Mouse (Mus musculus) spleen, adult 18-20 months (tissue): Measurements from ENCODE around the gene Anapc16.
A peak's percentile ranks its signal among the peaks of the same experiment; 100 is the strongest.
"Not testable (repeated sequence)": the region's sequence is repeated elsewhere in the genome, so short reads cannot be mapped to it uniquely, and the experiment has no call there.

Experiments used
- DNase-seq, 2 experiments: peaks; one replicate each; pipeline ENCODE4 v3.0.0; 2022; ENCODE audit warnings: mixed read lengths in 2 of 2

Anapc16 gene

DNA sequence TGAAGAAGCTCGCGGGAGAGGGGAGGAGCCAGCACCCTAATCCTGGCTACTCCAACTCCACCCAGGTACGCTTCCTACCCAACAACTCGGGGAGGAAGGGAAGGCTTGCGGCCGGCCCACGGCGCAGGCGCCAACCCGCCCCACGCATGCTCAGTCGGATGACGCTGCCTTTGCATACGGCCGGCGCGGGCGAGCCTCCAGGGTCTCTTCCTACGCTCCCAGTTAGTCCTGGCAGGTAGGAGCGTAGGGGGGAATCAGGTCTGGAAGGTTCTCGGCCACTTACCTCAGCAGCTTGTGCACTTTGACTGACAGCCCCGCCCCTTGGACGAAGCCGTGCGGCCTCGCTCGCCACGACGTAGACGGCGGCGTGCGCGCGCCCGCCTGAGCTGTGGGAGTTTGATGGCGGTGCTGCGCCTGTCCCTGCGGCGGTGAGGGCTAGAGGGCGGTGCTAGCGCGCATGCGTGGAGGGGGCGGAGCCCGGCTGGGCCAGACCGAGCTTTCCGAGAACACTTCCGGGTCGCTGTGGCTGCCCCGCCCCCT is at the start of gene Anapc16, which contains the start of gene Ascc1:
Gene Anapc16, minus strand, starts transcription at position 463 of the 540 bp plus-strand sequence.
Gene Ascc1, plus strand, starts transcription at position 133 of the 540 bp plus-strand sequence.
- peak; percentile 95 to 96 for DNase-seq

DNA sequence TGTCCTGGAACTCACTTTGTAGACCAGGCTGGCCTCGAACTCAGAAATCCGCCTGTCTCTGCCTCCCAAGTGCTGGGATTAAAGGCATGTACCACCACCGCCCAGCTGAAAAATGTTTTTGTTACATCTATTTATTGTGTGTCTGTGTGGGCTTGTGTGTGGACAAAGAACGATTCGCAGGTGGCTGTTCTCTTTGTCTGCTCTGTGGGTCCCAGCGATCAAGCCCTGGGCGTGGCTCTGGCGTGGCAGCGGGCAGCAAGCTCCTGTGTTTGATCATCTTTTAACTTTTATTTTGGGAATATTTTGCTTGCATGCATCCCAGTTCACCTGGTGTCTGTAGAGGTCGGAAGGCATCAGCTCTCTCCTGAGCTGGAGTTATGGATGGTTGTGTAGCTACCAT is 47.6 kb upstream of the Anapc16 start:
- DNase-seq = no peak

DNA sequence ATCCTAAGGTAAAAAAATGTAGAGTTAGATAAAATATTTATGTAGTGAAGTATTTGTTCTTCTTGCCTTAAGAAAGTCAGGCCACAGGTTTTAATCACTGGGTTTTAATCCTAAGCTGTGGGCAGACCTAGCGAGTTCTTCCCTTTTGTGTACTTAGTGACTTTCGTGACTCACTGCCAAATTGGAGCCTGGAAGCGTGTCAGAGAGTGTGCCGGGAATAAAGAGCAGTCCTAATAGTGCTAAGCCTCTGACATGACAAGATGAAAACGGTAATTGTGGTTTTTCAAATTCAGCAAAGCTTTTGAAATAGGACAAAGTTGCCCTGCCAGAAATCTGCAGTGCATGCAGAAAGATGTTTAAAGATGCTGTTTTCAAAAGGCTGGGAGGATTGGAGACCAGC is 43.8 kb upstream of the Anapc16 start:
- DNase-seq = no peak

DNA sequence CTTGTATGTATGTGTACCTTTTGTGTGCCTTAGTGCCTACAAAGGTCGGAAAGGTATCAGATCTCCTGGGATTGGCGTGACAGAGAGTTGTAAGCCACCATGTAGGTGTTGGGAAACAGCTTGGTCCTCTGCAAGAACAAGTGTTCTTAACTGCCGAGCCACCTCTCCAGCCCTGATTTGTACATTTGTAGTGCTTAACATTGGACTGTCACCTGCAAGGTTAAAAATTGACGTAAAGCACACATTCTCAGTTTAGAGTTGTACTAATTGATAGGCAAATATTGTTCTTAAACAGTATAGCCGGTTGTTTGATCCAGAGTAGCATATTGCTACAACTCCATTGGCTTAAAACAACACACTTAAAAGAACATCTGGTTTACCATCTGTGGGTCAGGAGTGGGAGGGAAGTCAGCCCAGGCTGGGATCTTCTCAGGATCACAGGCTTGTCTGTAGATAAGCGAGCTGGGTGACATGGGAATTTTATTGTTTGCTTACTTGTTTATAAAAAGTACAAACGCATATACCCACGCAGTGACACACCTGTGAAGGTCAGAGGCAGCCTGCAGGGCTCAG is 39.5 kb upstream of the Anapc16 start:
- no peak for DNase-seq

DNA sequence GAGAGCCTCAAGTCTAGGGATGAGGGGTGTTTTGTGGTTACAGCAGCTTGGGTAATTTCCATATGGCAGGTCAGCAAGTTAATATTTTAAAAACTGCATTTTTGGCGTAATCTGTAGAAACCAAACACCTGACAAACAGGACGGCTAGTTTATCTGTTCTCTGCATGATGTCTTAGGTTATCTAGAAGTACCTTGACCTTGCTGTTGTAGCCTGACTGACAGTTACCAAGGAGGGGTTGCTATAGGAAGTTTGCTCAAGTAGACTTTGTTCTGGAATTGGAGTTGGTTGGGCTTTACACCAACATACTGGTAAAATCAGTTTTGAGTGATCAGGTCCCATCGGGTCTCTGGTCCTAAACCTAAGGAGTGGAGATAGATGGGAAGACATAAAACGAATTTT is 32.8 kb upstream of the Anapc16 start:
- DNase-seq = no peak

DNA sequence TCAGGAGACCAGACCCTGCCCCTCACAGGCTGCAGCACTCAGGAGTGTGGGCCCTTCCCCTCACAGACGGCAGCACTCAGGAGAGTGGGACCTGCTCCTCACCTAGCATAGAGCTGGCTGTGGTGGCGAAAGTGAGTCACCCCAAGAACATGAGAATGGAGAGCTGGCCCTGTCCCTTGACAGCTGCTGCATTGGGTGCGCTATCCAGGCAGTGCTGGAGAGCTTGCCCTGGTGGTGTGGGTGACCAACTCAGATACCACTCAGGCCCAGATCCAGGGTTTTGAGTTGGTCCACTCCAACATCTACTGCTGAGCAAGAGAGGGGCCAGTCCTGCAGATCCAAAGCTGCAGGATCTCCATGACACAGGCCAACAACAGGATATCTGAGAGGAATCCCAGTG is 31.7 kb upstream of the Anapc16 start:
- DNase-seq = no peak

DNA sequence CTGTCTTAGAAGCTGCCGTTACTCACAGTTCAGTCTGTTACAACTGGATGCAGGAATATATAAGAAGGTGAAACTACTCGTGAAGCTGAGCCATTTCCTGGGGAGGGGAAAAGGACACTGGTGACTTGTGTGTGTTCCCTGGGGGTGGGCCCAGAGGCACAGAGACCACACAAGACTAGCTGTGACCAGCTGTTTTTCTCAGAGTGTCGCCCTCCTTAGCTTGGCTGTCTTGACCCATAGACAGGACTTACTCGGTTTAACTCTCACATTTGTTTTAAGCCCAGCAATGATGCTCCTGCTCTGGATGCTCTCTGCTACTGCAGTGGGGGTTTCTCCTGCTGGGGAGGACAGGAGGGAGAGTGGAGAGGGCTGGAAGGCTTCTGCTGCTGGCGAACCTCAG is 30.1 kb upstream of the Anapc16 start:
- no peak for DNase-seq

DNA sequence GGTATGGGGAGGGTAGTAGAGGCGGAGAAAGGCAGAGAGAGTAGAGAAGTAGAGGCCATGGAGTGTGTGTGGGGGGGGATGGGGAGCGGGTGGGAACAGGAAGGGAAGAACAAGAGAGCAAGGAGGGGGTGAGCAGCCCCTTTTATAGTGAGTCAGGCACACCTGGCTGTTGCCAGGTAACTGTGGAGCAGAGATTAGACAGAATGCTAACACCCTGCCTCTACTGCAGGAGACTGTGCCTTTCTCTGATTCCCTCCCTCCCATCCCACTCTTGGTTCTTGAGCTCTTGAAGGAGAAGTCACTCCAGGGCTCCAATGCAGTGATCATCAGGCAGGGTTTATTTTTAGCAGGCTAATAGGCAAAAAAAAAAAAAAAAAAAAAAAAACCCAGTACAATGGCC is 29.7 kb upstream of the Anapc16 start:
- no peak for DNase-seq

DNA sequence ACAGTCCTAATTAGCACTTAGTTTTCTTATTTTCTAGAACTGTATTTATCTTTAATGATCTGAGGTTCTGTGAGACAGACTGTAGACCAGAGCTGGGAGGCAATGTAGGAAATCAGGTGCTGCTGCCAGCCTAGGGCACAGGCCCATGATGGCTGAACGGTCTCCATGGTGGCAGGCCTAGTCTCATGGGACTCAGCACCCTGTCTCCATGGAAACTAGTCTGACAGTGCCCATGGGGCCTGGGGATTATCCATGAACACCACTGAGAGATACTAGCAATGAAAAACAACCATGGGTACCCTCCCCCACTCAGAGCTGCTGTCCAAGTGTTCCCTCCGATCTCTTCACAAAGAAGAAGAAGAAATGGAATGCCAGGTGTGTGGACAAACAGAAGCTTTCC is 29.1 kb upstream of the Anapc16 start:
- no peak for DNase-seq

DNA sequence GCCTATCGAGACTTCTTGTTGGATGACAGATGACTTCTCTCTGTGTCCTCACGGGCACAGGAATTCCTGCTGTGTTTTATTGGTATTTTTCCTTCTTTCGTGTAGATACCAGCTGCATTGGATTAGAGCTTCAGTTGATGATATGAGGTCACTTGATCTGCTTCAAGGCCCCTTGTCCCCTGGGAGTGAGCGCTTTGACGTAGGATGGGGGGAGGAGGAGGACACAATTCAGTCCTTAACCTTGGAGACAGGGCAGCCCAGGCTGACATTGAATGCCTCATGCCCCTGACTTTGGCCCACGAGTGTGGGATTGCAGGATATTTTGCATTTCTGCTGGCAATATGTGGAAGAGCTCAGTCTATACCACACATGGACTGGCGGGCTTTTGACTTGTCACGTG is 28.6 kb upstream of the Anapc16 start:
- no peak for DNase-seq

DNA sequence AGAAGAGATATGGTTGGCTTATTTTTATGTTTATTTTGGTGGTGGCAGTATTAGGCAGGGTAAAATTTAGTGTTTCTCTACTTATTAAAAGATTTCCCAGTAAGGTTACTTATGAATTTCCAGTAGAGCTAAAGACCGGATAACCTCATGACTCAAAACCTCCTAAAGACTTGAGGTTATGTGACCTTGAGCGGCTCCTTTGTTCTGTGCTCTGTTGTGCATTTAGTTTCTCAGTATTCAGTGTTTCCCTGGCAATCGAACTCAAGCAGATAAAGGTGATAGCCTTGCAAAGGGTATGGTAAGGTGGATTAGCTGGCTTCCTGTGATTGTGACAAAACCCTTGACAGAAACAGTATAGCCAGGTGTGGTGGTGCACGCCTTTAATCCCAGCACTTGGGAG is 26.5 kb upstream of the Anapc16 start:
- no peak for DNase-seq

DNA sequence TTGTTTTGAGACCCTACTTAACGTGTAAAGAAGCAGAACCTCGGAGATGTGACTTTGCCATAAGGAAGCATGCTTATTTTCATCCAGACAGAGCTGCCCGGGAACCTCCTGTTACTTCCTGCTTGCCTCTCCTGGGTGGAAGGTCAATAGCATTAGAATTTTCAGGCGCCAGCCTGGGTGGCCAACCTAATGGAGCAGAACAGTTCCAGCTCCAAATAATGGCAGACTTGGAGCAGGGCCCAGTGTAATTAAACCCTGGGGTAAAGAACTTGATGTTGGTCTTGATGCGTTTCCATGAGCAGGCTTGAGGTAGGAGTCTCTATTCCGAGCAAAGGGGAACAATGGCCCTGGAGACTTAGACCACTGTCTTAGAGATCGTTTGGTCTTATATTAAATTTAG is 26.0 kb upstream of the Anapc16 start:
- no peak for DNase-seq

DNA sequence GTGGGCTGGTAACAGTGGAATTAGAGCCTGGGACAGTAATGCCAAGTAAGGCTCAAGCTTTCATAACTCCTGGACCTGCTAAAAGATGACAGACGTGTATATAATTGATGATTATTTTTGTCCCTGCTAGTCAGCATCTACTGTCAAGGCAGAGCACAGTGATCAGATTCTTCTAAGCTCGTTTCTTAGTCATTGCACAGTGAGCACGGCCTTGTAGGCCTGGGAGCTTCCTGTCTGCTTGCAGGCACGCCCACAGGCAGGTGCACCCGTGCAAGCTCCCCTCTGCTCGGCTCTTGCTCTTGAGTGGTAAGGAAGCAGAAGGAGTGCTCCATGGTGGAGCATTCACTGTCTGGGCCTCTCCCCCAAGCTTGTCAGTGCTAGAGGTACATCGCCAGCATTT is 25.2 kb upstream of the Anapc16 start:
- DNase-seq = peak; percentile 9 to 35

DNA sequence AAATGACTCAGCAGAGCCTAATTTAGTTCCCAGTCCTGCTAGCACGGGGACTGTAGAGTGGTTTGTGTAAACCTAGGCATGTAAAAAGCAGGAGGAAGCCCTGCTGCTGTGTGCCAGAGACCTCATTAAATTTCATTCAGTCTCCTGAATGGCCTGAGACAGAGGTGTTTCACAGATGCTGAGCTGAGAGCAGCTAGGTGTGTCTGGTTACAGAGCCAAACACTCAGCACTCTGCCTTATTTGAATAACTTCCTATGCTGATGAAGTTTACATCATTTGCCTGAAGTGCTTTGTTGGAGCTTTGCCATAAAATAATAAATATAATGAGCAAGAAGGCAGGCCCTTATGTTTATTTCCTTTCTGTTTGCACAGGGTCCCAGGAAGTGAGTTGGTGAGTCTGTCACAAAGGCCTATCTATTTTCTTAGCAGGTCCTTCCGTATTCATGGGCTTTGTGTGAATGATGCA is 24.7 kb upstream of the Anapc16 start:
- DNase-seq = no peak

DNA sequence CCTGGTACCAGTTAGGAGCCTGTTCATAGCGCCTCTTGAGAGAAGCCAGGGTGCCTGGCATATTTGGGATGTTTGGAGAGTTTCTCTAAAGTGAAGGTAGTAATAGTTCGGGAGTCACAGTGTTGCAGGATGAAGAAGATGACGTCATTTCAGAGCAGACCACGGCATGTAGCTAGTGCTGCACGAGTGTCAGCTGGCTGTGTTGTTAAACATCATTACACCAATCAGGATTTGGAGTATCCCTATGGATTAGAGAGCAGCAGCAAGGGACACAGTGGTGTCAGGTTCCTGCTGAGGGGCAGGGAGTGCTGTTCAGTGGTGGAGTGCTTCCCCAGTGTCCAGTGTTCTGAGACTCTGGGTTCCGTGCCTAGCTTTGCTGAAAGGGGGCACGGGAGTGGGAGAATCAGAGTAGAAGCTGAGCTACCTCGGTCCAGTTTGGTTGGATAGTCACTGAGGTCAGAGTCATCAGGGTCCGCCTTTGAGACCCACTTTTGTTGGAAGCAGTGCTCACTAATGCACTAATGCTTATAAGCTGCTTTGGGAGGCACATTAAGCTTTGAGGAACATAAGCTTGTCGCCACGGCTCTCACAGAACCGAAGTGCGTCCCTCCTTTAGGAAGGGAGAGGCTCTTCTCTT is 23.9 kb upstream of the Anapc16 start:
- DNase-seq = no peak

DNA sequence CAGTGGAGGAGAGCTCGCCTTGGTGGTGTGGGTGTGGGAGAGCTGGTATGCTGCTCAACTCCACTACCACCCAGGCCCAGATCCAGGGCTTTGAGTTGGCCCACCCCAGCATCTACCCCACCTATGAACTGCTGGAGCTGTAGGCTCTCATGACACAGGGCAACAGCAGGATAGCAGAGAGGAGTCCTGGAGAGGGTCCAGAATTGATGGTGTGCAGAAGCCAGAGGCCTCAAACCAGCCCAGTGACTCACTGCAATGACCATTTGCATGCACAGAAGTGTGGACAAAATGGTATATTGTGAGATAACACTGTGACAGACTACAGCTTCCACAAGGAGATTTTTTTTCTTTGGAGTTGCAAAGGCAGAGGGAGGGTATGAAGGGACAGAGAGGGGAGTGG is 20.8 kb upstream of the Anapc16 start:
- no peak for DNase-seq

DNA sequence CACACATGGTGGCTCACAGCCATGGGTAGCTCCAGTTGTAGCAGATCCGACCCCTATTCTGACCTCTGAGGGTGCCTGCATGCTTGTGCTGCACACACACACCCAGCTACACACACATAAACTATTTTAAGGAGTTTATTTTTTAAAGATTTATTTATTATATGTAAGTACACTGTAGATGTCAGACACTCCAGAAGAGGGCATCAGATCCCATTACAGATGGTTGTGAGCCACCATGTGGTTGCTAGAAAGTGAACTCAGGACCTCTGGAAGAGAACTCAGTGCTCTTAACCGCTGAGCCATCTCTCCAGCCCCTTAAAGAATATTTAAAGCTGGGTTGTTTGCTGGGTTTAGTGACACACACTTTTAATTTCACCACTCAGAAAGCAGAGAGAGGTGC is 16.4 kb upstream of the Anapc16 start:
- no peak for DNase-seq

DNA sequence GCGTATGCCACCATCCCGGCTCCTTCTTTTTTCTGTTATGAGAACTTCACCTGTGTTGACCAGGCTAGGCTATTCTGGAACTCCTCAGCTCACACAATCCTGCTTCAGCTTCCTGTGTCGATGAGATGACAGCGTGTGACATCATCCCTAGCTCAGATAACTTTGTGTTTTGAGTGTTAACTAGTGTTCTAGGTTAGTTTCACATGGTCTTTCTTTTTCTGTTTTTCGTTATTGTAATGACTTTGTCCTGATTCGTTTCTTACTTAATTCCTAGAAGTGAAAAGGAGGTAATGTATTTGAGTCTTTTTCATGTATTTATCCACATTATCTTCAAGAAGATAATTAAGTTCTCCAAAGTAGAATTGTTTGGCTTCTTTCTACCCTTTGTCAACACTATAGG is 13.3 kb upstream of the Anapc16 start:
- no peak for DNase-seq

DNA sequence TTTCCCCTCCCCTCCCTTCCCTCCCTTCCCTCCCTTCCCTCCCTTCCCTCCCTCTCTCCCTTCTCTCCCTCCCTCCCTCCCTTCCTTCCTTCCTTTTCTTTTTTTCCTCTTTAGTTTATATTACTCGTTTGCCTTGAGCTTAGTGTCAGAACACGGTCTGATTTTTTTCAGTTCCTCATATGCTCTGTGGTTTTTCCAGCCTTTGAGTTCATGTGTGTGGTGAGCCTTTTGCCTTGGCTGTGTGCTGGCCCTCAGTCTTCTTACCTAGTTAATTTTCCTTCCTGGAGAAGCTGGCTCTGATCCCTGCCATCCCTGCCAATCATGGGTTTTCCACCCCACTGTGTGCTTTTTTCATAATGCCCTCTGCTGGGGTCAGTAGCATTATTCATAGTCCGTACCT is 6.2 kb upstream of the Anapc16 start:
- DNase-seq = no peak

DNA sequence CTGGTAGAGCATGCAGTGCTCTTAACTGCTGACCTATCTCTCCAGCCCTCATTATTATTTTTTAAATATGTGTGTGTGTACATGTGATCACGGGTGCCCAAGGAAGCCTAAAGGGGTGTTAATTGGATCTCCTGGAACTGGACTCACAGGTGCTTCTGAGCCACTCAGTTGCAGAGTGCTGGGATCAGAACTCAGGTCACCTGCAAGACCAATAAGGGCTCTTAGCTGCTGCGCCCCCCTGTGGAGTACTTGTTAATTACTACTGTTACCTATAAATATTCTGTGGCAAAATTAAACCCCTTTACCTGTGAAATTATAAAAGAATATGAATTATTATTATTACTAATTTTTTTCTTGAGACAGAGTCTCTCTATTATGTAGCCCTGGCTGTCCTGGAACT is 2.3 kb upstream of the Anapc16 start:
- DNase-seq = peak in 1 of 2 experiments; percentile 64

DNA sequence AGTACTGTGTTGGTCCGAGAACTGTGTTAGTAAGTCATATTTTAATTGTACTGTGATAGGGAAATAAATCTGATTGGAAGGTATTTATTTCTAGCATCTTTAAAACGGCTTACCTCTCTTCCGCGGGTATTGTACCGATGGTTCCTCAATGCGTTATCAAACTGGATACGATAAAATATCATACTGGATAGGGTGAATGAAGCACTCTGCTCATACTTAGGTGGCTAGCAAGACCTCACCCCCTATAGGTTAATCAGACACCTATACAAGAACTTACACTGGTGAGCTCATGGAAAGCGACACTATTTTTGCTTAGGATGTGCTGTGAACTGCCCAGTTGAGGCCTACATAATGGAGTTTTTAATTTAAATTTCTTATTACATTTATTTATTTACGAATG is 912 bp upstream of the Anapc16 start:
- no peak for DNase-seq

DNA sequence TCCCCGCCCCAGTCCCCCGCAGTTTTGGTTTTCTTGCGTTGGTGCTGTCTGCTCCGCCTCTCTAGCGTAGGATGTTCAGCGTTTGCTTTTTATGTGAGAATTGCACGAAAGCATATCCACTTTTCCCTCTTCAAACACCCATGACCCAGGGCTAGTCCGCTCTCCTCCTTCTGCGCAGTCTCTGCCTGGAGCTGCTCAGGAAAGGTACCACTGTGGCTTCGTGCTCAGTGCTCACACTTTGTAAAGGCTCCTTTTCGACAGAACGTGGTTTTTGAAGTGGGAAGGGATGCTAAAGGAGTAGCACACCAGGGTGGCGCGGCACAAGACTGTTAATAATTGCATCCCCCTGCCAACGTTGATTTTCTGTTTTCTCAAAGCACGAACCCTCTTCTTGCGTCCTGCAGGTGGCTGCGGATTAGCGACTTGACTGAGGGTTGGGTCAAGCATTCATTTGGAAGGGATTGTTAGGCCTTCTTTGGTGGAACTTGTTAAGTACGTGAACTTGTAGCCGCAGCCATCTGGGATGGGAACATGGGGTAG is 348 bp upstream of the Anapc16 start:
- DNase-seq = no peak

DNA sequence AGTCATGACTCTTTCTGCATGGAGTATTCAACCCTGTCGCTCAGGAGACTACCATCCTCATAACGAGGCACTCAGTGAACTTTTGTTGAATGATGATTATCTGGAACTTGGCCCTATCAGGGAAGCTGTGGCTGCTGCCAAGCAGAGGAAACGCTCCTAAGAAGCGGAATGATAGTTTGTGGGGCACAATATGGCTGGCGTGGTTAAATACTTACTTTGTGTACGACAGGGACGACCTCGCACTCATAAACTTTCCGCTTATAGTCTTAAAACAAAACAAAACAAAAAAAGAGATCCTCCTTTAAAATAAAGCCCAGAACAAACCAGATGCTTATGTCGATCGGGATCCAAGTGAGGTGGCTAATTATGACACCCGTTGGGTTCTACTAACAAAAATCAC is 732 bp downstream of the Anapc16 start:
- DNase-seq = no peak

DNA sequence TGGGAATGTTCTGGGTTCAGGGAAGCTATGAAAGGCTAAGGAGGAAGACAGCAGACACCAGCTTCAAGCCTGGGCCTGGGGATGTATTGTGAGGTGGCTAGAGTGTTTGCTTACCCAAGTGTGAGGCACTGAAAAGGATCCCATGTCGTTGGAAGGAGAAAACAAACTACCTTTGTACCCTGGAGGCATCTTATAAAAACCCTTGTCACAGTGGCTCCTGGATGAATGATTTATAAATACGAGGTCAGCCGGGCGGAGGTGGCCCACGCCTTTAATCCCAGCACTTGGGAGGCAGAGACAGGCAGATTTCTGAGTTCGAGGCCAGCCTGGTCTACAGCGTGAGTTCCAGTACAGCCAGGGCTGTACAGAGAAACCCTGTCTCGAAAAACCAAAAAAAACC is 1.3 kb downstream of the Anapc16 start:
- DNase-seq = not testable (repeated sequence)
